Mouse (Mus musculus): ENCODE results near the gene Adamts7.

DNA sequence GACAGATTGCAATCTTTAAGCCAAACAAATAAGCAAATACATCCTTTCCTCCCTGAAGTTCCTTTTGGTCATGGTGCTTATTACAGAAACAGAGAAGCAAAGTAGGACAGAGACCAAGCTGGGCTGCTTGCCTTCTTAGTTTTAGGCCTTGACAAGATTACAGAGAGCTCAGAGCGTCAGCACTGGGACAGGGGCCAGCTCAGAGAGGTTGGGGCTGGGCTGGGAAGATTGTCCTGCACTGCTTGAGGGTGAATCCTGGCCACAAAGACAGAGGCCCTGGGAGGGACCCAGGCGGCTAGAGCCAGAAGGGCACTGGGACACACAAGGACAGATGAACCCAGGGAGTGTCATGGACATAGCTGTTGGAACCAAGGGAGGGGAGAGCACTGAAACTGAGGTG, 17.1 kb upstream of the Adamts7 start:
- TF ChIP-seq CTCF (IDR thresholded peaks at IDR 0.05; ENCODE audit: low read depth) (no peak), EP300 (IDR thresholded peaks at IDR 0.05; ENCODE audit: low read depth) (no peak)
